Mouse (Mus musculus): ENCODE data around the gene Gm10762.

DNA sequence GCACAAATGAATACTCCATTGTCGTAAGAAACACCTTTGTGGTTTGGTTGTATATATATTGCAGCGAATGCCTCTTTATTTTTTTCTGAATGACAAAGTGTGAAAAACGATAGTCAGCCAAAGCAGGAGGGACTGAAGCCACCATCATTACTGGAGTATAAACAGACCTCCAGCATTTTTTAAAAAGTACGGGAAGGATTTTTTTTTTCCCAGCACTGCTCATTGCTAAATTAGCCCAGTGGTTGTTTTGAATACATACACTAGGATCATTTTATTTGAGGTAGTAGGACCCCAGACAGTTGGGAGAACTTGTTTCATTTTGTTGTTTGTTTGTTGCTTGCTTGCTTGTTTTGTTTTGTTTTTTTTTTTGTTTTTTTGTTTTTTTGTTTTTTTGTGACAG lies 8.0 kb upstream of the Gm10762 start:
- no peak for TF ChIP-seq CTCF (IDR thresholded peaks at IDR 0.05; ENCODE audit: control insufficient read depth, insufficient read depth, low read length)
- TF ChIP-seq POLR2A (IDR thresholded peaks at IDR 0.05; ENCODE audit: borderline replicate concordance, control insufficient read depth, low read depth, low read length), result no peak

Measured in bone marrow, adult 2 months (tissue).